Mouse (Mus musculus): Measurements from ENCODE around the gene Mcpt8. TPM values are rescaled to one million over a fixed set of nuclear protein-coding genes. Genes with fewer than 3 reads are reported as not detected.
"Not testable (repeated sequence)": the region's sequence is repeated elsewhere in the genome, so short reads cannot be mapped to it uniquely, and the experiment has no call there.

Mcpt8 gene
- total RNA-seq (2014; fragmentation: Nextera tagmentation) = not detected in 2 replicates
- total RNA-seq (2017) = 1.2 TPM in 1 of 2 replicates, not detected in the other

GRCm38 (mm10) chr14:56085167-56085566 is at the start of gene Mcpt8:
Mcpt8 (minus strand) TSS chr14:56085273.
- no peak for ATAC-seq (replicated peaks; ENCODE audit: low FRiP score, low TSS enrichment, poor library complexity, severe bottlenecking)

- ATAC-seq (replicated peaks; ENCODE audit: low FRiP score, low TSS enrichment, poor library complexity, severe bottlenecking) = not testable (repeated sequence)
Observed at GRCm38 (mm10) chr14:56133675-56134074, 48.6 kb upstream of the Mcpt8 start.

- not testable (repeated sequence) for ATAC-seq (replicated peaks; ENCODE audit: low FRiP score, low TSS enrichment, poor library complexity, severe bottlenecking)
Observed at GRCm38 (mm10) chr14:56132508-56132907, 47.4 kb upstream of the Mcpt8 start, which contains the start of gene Gzmd. Gzmd (minus strand) TSS chr14:56132608.

GRCm38 (mm10) chr14:56128341-56128740 is 43.3 kb upstream of the Mcpt8 start:
- no peak for ATAC-seq (replicated peaks; ENCODE audit: low FRiP score, low TSS enrichment, poor library complexity, severe bottlenecking)

GRCm38 (mm10) chr14:56123516-56123915 is 38.4 kb upstream of the Mcpt8 start:
- ATAC-seq (replicated peaks; ENCODE audit: low FRiP score, low TSS enrichment, poor library complexity, severe bottlenecking) = no peak

- no peak for ATAC-seq (replicated peaks; ENCODE audit: low FRiP score, low TSS enrichment, poor library complexity, severe bottlenecking)
Observed at GRCm38 (mm10) chr14:56120525-56120924, 35.5 kb upstream of the Mcpt8 start, which contains the start of gene Gzme. Gzme (minus strand) TSS chr14:56120625.

GRCm38 (mm10) chr14:56115531-56116310 is 30.6 kb upstream of the Mcpt8 start:
- ATAC-seq (replicated peaks; ENCODE audit: low FRiP score, low TSS enrichment, poor library complexity, severe bottlenecking) = not testable (repeated sequence)

GRCm38 (mm10) chr14:56105447-56106180 is 20.5 kb upstream of the Mcpt8 start:
- ATAC-seq (replicated peaks; ENCODE audit: low FRiP score, low TSS enrichment, poor library complexity, severe bottlenecking) = no peak

- ATAC-seq (replicated peaks; ENCODE audit: low FRiP score, low TSS enrichment, poor library complexity, severe bottlenecking) = no peak
Observed at GRCm38 (mm10) chr14:56105016-56105415, 19.9 kb upstream of the Mcpt8 start.

- no peak for ATAC-seq (replicated peaks; ENCODE audit: low FRiP score, low TSS enrichment, poor library complexity, severe bottlenecking)
Observed at GRCm38 (mm10) chr14:56103452-56103851, 18.4 kb upstream of the Mcpt8 start.

- no peak for ATAC-seq (replicated peaks; ENCODE audit: low FRiP score, low TSS enrichment, poor library complexity, severe bottlenecking)
Observed at GRCm38 (mm10) chr14:56102386-56102785, 17.3 kb upstream of the Mcpt8 start, which contains the start of gene Ctsg. Ctsg (minus strand) TSS chr14:56102574.

GRCm38 (mm10) chr14:56098940-56099339 is 13.9 kb upstream of the Mcpt8 start:
- ATAC-seq (replicated peaks; ENCODE audit: low FRiP score, low TSS enrichment, poor library complexity, severe bottlenecking) = peak; percentile 78

GRCm38 (mm10) chr14:56097597-56097996 is 12.5 kb upstream of the Mcpt8 start:
- no peak for ATAC-seq (replicated peaks; ENCODE audit: low FRiP score, low TSS enrichment, poor library complexity, severe bottlenecking)

GRCm38 (mm10) chr14:56093353-56093752 is 8.3 kb upstream of the Mcpt8 start:
- no peak for ATAC-seq (replicated peaks; ENCODE audit: low FRiP score, low TSS enrichment, poor library complexity, severe bottlenecking)

GRCm38 (mm10) chr14:56086711-56087110 is 1.6 kb upstream of the Mcpt8 start:
- ATAC-seq (replicated peaks; ENCODE audit: low FRiP score, low TSS enrichment, poor library complexity, severe bottlenecking) = no peak

- no peak for ATAC-seq (replicated peaks; ENCODE audit: low FRiP score, low TSS enrichment, poor library complexity, severe bottlenecking)
Observed at GRCm38 (mm10) chr14:56082016-56082415, 3.1 kb downstream of the Mcpt8 start.

- ATAC-seq (replicated peaks; ENCODE audit: low FRiP score, low TSS enrichment, poor library complexity, severe bottlenecking) = not testable (repeated sequence)
Observed at GRCm38 (mm10) chr14:56062213-56062612, 22.9 kb downstream of the Mcpt8 start, which contains the start of gene Mcpt4. Mcpt4 (minus strand) TSS chr14:56062313.

GRCm38 (mm10) chr14:56057722-56058121 is 27.4 kb downstream of the Mcpt8 start:
- peak; percentile 77 for ATAC-seq (replicated peaks; ENCODE audit: low FRiP score, low TSS enrichment, poor library complexity, severe bottlenecking)

GRCm38 (mm10) chr14:56055408-56055807 is 29.7 kb downstream of the Mcpt8 start:
- ATAC-seq (replicated peaks; ENCODE audit: low FRiP score, low TSS enrichment, poor library complexity, severe bottlenecking) = no peak

GRCm38 (mm10) chr14:56041792-56042191 is 43.3 kb downstream of the Mcpt8 start, which contains the start of gene Mcpt2:
Mcpt2 (plus strand) TSS chr14:56042041.
- ATAC-seq (replicated peaks; ENCODE audit: low FRiP score, low TSS enrichment, poor library complexity, severe bottlenecking) = peak; percentile 77
